Mouse (Mus musculus) kidney, postnatal 4 days (tissue): Measurements from ENCODE around the gene Fgfbp3.
A peak's percentile ranks its signal among the peaks of the same experiment; 100 is the strongest.
"Not testable (repeated sequence)": the region's sequence is repeated elsewhere in the genome, so short reads cannot be mapped to it uniquely, and the experiment has no call there.

Experiments used
- DNase-seq, 2 experiments: peaks; one replicate each; pipeline ENCODE4 v3.0.0; 2021; ENCODE audit warnings: mixed read lengths in 2 of 2

Gene Fgfbp3

DNA sequence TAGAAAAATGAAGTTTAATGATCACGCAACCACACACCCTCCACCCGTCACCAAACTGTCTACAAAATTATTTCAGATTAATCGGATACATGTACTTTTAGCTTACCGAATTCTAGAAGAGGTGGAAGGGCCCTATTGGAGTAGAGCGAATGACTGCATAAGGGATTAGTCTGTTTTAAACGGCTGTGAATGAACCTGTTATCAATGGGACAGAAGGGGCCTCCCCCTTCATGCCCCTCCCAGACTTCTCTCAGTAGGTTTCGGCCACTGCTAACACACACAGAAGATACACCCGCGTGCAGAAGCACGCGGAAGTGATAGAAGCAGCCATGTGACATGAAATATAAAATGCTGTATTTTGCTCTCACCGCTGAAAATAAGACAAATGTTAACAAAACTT is at the start of gene Fgfbp3:
TSS of gene Fgfbp3 (minus strand) at position 150 of the 400 bp plus-strand sequence.
- no peak for DNase-seq

DNA sequence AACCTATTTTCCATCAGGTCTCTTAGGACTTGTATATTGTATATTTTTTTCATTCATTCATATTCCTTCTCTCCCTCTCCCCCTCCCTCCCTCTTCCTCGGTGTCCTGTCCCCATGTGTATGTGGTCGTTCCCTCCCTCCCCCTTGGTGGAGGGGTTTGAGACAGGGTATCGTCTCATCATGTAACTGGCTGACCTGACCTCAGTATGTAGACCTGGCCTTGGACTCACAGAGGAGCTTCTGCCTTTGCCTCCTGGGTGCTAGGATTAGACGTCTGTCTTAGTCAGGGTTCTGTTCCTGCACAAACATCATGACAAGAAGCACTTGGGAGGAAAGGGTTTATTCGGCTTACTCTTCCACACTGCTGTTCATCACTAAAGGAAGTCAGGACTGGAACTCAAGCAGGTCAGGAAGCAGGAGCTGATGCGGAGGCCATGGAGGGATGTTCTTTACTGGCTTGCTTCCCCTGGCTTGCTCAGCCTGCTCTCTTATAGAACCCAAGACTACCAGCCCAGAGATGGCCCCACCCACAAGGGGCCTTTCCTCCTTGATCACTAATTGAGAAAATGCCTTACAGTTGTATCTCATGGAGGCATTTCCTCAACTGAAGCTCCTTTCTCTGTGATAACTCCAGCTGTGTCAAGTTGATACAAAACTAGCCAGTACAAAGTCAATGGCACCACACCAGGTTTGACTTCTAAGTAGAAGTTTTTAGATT is 43.3 kb upstream of the Fgfbp3 start:
- not testable (repeated sequence) for DNase-seq

DNA sequence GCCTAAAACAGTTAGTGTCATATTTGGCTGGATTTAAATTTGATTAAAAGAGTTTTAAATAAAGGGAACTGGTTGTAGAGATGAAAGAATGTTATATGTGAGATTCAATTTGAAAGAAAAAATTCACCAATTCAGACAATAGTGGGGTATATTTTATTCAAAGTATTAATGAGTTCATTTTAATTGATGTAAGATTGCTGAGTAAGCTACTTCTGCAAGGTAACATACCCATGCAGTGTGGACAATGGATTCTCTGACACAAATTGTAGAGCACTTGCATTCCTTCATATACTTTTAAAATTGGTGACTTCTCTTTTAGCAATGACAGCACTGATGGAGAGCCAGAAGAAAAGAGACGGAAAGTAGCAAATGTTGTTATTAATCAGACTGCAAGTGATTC is 41.9 kb upstream of the Fgfbp3 start:
- no peak for DNase-seq

DNA sequence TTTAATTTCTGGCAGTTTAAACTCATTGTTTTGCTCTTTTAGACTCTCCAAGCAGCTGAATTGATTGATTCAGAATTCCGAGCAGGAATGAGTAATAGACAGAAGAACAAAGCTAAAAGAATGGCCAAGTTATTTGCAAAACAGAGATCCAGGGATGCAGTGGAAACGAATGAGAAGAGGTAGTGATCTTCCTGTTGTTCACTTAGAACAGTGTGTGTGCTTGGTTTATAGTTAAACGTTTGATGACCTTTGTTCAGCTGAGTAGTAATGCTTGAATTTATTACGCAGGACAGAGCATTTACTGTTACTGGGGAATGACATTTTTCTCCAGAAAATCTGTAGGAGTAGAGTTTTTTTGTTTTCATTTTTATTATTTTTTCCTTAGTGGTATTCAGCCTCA is 38.9 kb upstream of the Fgfbp3 start:
- DNase-seq = no peak

DNA sequence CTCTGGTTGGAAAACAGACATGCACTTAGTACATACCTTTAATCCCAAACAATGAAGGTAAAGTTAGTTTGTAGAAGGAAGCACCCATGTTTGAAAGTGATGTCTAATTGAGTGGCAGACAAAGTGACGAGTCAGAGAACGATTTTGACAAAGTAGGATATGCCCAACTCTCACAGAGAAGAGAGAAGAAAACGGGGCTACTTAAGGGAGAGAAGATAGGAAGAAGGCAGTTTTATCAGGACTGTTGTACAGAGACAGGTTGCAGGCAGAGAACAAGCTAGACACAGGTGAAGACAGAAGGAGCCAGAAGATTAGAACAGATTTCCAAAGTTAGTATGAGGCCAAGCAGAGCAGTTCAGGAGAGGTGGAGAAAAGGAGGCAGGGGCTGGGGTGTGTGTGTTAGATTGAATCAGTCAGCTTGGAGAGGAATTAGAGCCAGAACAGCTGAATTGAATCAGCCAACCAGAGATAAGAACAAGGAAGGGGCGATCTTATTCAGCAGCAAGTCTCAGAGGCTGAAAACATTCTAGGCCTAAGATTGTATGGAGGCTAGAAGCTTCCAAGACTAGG is 34.3 kb upstream of the Fgfbp3 start:
- no peak for DNase-seq

DNA sequence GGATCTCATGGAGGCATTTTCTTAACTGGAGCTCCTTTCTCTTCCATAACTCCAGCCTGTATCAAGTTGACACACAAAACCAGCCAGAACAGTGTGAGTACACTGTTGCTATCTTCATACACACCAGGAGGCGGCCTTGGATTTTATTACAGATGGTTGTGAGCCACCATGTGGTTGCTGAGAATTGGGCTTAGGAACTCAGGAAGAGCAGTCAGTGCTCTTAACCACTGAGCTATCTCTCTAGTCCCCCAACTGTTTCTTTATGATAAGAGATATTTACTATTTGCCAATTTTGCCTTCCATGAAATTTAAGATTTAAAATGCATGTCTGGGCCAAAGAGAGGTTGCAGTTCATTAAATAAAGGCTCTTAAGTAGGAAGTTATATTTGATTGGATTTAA is 20.6 kb upstream of the Fgfbp3 start:
- DNase-seq = no peak

DNA sequence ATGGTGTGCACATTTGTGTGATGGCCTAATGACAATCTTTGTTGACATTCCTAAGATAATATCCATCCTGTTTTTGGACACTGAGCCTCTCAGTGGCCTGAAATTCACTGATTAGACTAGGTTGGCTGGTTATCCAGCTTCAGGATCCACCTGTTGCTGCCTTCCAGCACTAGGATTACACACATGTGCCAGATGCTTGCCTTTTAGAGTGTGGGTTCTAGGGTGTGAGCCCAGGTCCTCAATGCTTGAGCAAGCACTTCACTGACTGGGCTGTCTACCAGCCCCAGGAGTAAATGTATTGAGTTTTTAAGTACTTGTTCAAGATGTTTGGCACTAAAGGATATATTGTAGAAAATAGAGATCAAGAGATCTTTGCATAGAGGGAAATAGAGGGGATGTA is 18.6 kb upstream of the Fgfbp3 start:
- no peak for DNase-seq

DNA sequence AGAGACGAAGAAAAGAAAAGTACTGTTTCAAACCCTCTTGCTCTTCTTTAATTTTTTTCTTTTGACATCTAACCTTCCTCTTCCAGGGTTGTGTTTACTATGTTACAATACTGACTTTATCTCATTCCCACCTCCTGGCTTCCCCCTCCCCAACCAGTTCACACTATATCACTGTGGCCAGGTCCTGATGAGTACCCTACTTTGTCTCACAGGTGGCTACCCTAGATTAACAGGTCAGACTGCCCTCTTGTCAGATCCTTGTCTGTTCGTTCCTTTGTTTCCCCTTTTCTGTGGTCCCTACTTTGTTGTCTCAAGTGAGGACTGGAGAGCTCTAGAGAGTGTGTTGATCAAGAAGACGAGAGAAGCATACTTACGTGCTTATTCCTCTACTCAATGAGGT is 16.9 kb upstream of the Fgfbp3 start:
- DNase-seq = no peak

DNA sequence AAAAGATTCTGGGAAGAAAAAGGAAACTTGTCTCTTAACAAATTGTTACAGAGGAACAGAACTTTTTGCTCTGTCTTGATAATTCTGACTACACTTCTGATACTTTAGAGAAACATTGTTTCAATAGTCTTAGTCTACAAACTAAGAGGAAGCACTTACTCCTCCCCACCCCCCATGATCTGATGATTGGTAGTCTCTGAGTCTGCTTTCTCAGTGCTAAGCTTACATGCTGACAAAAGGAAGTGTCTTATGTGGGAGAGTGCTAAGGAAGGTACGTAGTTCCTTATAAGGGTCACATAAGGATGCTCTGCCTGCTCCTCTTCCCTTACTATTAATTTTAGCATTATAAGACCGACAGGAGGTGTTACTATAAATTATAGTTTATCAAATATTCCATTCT is 13.2 kb upstream of the Fgfbp3 start:
- no peak for DNase-seq

DNA sequence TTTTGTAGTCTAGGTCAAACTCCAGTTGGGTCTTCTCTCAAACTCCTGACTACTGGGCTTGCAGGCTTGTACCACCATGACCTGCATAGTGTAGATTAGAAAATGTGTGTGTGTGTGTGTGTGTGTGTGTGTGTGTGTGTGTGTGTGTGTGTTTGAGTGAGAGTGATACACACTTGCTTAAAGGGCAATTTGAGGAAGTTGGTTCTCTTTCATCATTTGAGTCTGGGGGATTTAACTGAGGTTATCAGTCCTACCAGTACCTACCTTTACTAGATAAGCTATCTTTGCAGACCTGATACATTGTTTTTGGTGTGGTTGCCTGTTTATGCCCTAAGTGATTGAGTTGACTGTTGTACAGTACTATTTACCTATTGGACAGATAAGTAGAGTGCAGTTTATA is 12.7 kb upstream of the Fgfbp3 start:
- DNase-seq = no peak

DNA sequence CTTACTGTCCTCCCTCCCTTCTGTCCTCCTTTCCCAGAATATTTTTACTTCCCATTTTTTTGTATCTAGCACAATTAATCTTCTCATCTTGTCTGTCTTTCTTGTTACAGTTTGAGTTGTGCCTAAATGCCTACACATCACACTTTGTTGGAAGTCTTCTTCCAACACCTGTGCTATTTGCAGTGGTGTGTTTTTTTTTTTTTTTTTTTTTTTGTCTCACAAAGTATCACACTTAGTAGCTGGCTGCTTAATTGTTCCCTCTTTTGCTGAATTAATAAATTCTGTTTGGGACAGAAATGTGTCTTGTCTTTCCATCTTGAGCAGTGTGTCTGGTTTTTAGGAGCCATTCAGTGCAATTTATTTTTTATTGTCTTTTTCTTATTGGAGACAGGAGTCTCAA is 10.4 kb upstream of the Fgfbp3 start:
- DNase-seq = no peak

DNA sequence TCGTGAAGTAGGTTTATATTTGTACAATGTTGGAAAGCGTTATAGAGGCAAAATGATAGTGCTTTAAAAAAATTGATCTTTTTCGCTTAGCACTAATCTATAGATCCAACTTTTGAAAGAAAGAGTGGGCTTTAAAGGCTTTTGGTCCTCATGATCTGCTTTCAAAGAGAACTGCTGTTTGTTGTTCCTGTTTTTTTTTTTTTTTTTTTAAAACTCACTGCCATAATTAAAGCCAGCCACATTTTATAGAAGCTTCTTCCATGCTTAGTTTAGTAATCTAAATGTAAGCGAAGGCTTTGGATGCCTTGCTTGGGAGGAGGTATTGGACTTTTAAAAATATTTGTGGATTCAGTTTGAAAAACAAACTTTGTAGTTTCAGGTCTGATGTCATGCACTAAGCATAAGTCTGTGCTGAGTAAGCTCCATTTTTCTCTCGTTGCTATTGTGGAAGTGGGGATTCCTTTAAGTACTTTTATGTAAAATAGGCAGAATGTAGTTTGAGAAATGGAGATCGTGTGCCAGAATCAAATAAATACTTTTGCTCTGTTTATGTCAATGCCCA is 8.5 kb upstream of the Fgfbp3 start:
- no peak for DNase-seq

DNA sequence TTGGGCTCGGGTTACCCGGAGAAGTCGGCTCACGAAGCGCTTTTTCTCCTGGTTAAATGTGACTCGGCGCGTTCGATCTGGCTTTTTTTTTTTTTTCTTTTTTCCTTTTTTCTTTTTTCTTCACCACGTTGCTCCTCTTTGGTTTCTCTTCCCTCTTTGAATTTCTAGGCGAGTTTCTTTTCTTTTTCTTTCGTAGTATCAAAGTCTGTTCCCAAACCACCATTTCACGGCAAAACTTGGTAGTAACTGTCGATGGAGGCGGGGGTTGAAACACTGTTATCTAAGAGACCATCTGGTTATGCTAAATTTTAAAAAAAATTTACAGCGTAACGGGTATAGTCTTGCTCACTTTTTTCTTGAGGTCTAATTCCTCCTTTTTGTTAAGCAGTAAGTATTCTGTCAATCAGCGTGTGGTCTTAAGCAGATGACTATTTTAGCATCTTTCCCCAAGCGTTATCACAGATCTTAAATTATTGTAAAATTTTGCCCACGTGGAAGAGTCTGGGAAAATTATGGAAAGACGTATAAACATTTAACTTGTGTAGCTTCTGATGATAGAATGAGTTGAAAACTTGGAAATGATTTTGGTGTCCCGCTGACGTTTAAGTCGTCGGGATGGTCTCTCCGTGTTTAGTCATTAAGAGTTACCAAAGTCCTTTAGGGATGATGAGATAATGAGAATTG is 7.3 kb upstream of the Fgfbp3 start:
- DNase-seq = no peak

DNA sequence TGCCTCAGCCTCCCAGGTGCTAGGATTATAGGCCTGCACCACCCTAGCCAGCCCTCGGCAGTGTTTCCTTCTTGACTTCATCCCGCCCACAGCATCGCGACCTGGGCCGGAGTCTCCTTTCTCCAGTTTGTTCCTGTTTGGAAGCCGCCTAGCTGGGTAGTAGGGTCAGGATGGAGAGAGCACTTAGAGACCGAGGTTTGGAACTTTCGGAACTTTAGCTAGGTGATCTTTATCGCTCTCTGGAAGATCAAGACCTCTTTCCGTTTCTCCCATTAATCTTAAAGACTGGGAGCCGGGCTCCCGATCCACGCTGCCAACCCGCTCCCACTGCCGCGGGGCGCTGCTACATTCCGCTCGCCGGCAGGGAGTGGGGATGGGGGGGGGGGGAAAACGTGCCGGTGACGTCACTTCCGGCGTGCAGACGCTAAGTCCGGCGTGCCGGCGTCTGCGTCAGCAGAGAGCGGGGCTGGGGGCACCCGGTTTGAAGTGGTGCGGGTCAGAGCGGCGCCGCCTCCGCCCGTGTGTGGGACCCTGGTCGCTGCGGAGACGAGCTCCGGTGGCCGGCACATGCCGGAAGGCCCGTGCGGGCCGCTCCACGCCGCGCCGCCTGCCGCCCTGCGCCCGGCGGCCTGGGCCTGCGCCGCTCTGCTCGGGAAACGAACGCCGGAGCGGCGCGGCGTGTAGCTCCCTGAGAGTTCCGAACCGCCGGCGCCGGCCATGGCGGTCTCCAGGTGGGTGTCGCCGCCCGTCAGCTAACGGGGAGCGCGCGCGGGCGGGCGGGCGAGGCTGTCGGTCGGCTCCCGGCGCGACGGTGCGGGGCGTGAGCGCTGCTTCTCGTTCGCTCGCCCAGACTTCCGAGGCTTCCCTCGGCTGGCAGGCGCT is 6.5 kb upstream of the Fgfbp3 start, which contains the start of gene Btaf1:
TSS of gene Btaf1 (plus strand) at position 409 of the 882 bp plus-strand sequence.
- DNase-seq = peak; percentile 85 to 92

DNA sequence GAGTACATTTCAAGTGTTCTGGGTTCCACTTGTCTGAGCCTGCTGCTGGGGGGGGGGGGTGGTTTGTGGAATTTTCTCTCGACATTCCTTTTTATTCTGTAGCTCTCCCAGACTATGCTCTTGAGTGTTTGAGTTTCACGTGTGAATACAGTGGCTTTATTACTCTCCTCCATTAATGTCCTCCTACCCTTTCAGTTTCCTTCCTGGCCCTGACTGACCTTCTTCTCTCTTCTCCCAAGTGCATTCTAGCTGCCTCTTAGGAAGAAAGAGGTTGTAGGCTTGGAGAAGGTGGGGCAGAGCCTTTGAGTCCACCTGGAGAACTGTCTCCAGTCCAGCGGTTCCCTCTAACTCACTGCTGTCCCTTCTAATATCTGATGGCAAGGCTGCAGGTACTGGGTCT is 3.5 kb upstream of the Fgfbp3 start:
- no peak for DNase-seq

DNA sequence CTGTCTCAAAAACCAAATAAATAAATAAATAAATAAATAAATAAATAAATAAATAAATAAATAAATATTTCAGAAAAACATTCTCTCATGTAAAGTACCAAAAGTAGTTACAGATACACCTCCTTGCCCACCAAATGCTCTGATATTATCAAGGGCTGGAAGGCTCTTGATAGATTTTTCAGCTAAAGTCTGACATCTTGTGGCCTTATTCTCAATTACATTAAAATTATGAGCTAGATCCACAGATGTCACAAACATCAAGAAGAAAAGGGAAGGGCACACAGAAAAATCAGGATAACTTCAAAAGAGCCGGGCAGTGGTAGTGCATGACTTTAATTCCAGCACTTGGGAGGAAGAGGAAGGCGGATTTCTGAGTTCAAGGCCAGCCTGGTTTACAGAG is 2.6 kb upstream of the Fgfbp3 start:
- no peak for DNase-seq

DNA sequence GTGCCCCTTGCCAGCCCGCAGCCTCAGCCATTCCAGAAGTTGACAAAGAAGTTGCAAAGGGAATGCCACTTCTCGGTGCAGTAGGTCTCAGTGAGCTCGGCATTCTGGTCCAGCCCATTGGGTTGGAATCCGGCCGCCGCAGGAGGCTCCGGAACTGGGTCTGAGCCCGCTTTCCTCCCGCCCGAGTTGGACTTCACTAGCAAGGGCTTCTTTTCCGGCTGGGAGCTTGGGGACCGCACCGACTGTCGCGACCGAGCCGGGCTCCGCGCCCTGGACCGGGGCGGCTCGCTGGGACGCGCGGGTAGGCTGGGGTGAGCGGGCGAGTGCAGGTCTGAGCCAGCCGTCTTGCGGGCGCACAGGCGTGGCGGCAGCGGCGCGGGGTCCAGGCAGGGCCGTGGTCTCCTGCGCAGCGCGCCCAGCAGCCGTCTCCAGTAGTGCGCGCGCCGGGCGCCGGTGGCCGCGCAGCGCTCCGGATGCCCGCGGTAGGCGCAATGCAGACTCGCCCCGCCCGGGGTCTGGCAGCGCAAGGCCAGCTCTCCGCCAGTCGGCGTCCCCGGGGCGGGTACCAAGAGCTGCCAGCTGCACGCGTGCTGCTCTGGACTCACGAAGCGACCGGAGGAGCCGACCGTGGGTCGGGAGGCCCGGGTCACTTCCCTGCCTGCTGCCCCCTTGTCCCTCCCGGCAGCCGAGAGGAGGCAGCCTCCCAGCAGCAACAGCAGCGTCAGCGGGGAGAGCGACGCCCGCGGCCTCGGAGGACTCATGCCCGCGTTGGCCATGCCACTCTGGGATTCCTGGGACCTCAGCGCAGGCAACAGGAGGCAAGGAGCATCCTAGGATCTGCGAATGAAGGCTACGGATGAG is 744 bp downstream of the Fgfbp3 start:
- peak; percentile 87 to 89 for DNase-seq

DNA sequence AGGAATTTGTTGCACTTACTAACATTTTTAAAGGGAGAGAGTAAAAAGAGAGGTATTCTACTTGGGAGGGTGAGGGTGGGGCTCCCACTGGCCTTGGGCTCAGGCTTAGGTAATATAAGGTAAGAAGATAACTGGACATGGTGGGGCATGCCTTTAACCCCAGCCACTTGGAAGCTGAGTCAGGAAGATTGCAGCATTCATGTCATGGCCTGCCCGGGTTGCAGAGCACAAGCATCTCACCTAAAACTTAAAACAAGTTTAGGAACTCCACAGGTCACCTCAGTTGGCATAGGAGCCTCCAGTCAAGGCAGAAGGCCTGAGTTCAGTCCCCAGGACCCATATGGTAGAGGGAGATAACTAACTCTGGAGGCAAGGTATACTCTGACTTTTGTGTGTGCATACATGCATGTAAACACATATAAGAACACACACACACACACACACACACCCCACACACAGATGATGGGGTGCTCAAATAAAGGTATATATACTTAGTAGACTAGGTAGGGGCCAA is 2.5 kb downstream of the Fgfbp3 start:
- DNase-seq = no peak

DNA sequence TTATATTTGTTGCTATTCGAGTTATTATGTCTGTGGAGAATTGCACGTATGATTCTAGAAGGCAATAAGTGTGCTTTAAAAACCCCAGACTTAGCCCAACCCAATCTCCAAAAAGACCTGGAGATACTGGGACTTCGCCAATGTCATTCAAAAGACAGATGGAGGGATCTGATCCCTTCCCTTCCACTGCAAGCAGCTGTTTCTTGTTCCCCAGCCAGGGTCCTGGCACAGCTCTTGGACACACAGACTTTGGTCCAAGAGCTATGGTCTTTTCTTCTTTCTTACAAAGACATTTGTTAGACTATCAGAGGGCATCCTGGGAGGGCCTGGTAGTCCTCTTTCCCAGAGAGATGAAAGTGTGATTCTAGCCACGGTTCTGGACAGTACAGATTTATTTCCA is 3.2 kb downstream of the Fgfbp3 start:
- no peak for DNase-seq

DNA sequence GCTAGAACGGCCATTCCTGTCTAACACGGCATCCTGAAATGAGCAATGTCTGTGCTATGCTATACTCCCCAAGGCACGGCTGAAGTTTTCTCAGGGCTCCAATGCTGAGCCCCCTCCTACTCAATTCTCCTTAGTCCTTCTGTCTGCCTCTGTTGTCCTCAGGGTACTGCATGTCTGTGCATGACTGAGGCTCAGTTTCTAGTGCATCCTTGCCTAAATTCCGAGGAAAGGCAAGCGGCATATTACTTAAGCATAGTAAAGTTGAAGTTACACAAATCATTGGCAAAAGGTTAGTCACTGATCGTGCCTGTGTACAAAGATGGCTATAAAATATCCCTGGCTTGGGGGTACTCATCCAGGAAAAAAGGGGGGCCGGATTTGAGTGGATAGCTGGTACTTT is 6.4 kb downstream of the Fgfbp3 start:
- no peak for DNase-seq

DNA sequence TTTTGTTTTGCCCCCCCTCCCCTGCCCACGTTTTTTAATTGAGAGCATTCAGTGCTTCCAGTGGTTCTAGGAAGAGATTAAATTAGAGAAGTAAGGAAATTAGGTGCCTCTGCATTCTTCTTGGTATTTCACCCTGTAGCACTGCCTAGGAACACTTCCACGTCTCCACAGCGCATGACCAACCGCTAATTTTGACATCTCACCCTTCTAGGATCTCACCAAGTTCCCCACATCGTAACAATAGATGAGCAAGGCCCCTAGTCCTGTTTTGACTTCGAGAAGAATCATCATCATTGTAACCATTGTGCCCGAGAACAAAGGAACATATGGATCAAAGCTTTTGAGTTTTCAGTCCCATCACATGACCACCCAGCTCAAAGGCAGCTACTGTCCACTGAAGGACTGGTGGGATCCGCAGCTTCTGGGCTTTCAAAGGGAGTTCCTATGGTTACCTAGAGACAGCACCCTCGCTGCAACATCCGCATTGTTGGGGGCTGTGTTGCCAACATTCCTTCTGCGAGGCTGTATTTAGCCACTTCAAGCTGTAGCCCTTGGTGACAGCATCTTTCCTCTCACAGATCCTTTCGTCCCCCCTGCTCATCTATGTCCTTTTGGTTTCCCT is 8.9 kb downstream of the Fgfbp3 start:
- no peak for DNase-seq
